Mouse (Mus musculus): ENCODE data around the gene Esyt3.

Gene Esyt3

GRCm38 (mm10) chr9:99354796-99355195, 3.6 kb downstream of the Esyt3 start:
- no peak for DNase-seq (ENCODE audit: low spot score in 2 of 2)

- no peak for DNase-seq (ENCODE audit: low spot score in 2 of 2)
Measured at GRCm38 (mm10) chr9:99353390-99353789, 5.0 kb downstream of the Esyt3 start.

- DNase-seq (ENCODE audit: low spot score in 2 of 2) = no peak
Measured at GRCm38 (mm10) chr9:99352964-99353363, 5.4 kb downstream of the Esyt3 start.

- DNase-seq (ENCODE audit: low spot score in 2 of 2) = peak; percentile 33 to 76
Measured at GRCm38 (mm10) chr9:99345351-99345792, 13.0 kb downstream of the Esyt3 start.

GRCm38 (mm10) chr9:99341600-99341999, 16.8 kb downstream of the Esyt3 start:
- no peak for DNase-seq (ENCODE audit: low spot score in 2 of 2)

GRCm38 (mm10) chr9:99340126-99340525, 18.2 kb downstream of the Esyt3 start:
- DNase-seq (ENCODE audit: low spot score in 2 of 2) = peak in 1 of 2 experiments; percentile 10

GRCm38 (mm10) chr9:99339182-99339581, 19.2 kb downstream of the Esyt3 start:
- no peak for DNase-seq (ENCODE audit: low spot score in 2 of 2)

GRCm38 (mm10) chr9:99338293-99338692, 20.1 kb downstream of the Esyt3 start:
- no peak for DNase-seq (ENCODE audit: low spot score in 2 of 2)

- no peak for DNase-seq (ENCODE audit: low spot score in 2 of 2)
Measured at GRCm38 (mm10) chr9:99336538-99336937, 21.8 kb downstream of the Esyt3 start.

- DNase-seq (ENCODE audit: low spot score in 2 of 2) = no peak
Measured at GRCm38 (mm10) chr9:99326881-99327280, 31.5 kb downstream of the Esyt3 start.

- no peak for DNase-seq (ENCODE audit: low spot score in 2 of 2)
Measured at GRCm38 (mm10) chr9:99325961-99326360, 32.4 kb downstream of the Esyt3 start.

- DNase-seq (ENCODE audit: low spot score in 2 of 2) = no peak
Measured at GRCm38 (mm10) chr9:99325208-99325929, 33.0 kb downstream of the Esyt3 start.

GRCm38 (mm10) chr9:99320006-99320405, 38.4 kb downstream of the Esyt3 start:
- no peak for DNase-seq (ENCODE audit: low spot score in 2 of 2)

- DNase-seq (ENCODE audit: low spot score in 2 of 2) = peak in 1 of 2 experiments; percentile 19
Measured at GRCm38 (mm10) chr9:99319343-99319951, 38.9 kb downstream of the Esyt3 start.

- DNase-seq (ENCODE audit: low spot score in 2 of 2) = no peak
Measured at GRCm38 (mm10) chr9:99306226-99306625, 52.1 kb downstream of the Esyt3 start.

GRCm38 (mm10) chr9:99304296-99304695, 54.1 kb downstream of the Esyt3 start:
- DNase-seq (ENCODE audit: low spot score in 2 of 2) = no peak
